Mouse (Mus musculus) embryo, embryonic 11.5 days (tissue): ENCODE measurements around the gene Skap2.

Source experiments
- DNase-seq: peaks from one replicate; pipeline ENCODE4 v3.0.0-alpha.2; 2012; ENCODE audit warnings: low read depth, low spot score

The Skap2 gene

GRCm38 (mm10) chr6:51849561-51849960, 162.8 kb downstream of the Skap2 start:
- no peak for DNase-seq

- DNase-seq = no peak
Observed at GRCm38 (mm10) chr6:51844106-51844505, 168.2 kb downstream of the Skap2 start.

- no peak for DNase-seq
Observed at GRCm38 (mm10) chr6:51843081-51843480, 169.3 kb downstream of the Skap2 start.

GRCm38 (mm10) chr6:51838177-51838576, 174.2 kb downstream of the Skap2 start:
- DNase-seq = no peak

- no peak for DNase-seq
Observed at GRCm38 (mm10) chr6:51833362-51833761, 179.0 kb downstream of the Skap2 start.

GRCm38 (mm10) chr6:51825621-51826021, 186.7 kb downstream of the Skap2 start:
- no peak for DNase-seq

DNA sequence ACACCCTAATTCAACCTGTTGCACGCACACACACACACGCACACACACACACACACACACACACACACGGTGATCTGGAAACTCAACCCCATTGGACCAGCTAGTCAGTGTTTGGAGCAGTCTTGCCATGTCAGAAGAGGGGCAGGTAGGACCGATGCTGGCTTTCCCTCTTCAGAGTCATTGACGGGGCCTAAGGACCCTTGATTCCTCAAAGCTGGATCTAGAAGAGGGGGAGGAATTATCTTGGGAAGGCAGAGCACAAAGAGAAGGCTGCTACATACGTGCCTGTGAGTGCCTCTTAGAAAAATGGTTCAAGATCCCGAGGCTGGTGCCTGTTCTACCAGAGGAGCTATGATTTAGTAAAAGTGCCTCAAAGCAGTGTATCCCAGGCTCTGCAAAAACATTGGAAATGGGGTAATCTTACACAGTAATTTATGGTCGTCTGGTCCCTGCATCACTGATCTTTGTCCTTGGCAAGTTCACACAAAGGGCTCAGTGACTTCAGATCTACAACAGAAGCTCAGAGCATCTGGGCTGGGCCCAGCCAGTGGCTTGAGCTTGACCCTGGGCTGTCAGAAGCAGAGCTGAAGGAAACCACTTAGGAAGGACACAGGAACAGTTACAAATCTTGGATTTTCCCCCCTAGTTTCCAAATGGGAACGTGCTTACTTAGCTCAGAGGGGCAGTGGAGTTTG, 188.1 kb downstream of the Skap2 start:
- no peak for DNase-seq

DNA sequence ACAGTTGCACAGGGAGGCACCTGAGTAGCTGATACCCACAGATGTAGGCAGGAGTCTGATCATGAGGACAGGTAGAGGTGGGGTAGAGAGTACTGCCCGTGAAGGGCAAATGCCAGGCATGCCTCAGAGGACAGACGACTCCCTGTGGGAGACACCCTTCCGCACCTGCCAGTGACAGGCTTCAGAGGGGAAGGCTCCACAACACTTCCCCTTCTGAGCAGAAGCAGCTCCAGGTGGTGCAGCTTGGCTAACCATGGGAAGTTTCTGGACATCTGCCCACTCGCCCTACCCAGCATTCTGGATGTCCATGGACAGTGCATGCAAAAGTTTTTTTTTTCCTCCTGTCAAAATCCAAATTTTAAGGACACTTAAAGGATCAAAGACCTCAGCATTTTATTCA, 190.3 kb downstream of the Skap2 start:
- DNase-seq = no peak

DNA sequence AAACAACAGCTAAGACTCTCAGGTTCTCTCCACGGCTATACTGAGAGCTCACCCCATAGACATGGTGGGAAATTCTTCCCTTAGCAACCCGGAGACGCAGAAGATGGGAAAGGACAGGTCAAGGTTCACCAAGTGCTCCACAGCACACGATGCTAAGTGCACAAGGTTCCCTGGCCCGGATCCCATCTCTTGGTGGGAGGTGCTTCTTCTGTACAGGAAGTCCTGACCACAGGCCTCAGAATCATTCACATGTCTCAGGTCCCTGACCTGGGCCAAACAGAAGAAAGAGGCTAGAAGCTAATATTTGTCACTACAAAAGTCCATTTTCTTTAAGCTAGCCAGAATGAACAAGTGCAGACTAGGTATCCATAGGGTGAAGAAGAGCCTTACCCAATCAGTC, 191.5 kb downstream of the Skap2 start:
- DNase-seq = no peak

GRCm38 (mm10) chr6:51816892-51817621, 195.3 kb downstream of the Skap2 start:
- DNase-seq = no peak

DNA sequence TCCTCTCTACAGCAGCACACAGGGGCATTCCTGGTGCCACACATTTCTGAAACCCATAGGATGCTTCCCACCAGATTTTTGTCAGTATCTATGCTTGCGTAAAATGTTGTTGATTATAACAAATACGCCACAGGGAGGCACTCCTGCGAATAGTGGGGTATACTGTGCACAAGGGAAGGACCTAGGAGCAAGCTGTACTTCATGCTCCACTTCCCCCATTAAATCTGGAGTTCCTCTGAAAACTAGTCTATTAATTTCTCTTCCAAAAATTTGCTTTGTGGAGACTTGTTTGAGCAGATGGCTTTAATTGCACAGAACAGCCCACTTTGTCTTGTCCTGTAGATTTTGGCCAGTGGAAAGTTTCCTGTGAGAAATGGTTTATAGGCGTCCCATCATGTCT, 201.4 kb downstream of the Skap2 start:
- no peak for DNase-seq

DNA sequence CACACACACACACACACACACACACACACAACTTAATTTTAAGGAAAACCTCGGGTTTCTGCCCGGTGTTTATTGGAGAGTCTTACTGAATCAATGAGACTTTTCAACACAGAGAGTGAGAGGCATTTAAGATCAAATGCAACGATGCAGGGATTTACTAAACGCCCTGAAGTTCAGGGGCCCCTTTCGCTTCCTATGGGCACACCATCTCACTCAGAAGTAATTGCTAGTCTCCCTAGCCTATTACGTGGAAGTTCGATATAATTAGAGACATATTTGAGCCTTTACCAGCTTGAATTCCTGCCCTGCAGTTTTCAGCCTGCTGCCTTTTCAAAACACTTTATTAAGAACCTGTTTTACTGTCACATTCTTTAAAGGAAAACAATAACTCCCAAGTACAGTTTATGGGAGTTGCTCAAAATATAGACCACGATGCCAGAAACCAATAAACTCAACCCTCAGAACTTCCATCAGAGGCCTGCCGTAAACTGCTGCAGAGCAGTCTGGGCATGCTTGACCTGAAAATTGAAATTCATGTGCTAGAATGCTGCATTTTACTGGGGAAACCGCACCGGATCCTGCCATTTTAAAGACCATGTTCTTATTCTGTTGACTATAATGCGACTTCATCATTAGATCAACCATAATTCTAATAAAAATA, 203.1 kb downstream of the Skap2 start:
- DNase-seq = no peak

DNA sequence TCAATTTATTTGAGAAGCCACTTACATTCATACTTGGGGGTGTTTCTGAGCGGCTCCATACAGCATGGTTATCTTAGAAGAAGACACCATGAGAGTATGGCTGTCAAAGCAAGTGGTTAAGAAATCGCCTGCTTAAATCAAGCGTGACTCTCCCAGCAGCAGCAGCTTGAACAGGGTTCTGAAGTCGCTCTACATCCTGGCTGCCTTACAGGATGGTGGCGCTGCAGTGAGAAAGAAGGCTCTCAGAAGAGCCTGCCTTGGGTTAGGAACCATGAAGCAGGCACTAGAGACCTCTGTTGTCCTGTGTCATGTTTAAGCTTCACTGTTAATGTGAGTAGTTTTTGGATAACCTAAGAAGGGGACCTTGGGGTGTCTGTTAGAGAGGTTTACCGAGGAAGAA, 204.3 kb downstream of the Skap2 start:
- DNase-seq = no peak
